Mouse (Mus musculus) spleen, adult 12 weeks (tissue): ENCODE results near the gene Hspb1.

Source experiments
- DNase-seq: peaks from one replicate; pipeline ENCODE4 v3.0.0; 2022; ENCODE audit warnings: low spot score

The Hspb1 gene

GRCm38 (mm10) chr5:135888405-135889215 lies 891 bp downstream of the Hspb1 start:
- no peak for DNase-seq

- no peak for DNase-seq
These were observed 2.6 kb downstream of the Hspb1 start for GRCm38 (mm10) chr5:135890323-135890722.

GRCm38 (mm10) chr5:135890920-135891319 lies 3.2 kb downstream of the Hspb1 start:
- no peak for DNase-seq

GRCm38 (mm10) chr5:135892589-135893351 lies 5.1 kb downstream of the Hspb1 start:
- no peak for DNase-seq

GRCm38 (mm10) chr5:135894958-135895357 lies 7.2 kb downstream of the Hspb1 start:
- no peak for DNase-seq

- DNase-seq, result no peak
These were observed 10.3 kb downstream of the Hspb1 start for GRCm38 (mm10) chr5:135898028-135898427.

GRCm38 (mm10) chr5:135898995-135899394 lies 11.3 kb downstream of the Hspb1 start:
- no peak for DNase-seq

- no peak for DNase-seq
These were observed 12.1 kb downstream of the Hspb1 start for GRCm38 (mm10) chr5:135899833-135900232.

- no peak for DNase-seq
These were observed 13.0 kb downstream of the Hspb1 start for GRCm38 (mm10) chr5:135900701-135901100.

GRCm38 (mm10) chr5:135901354-135902095 lies 13.8 kb downstream of the Hspb1 start:
- DNase-seq, result peak; percentile 34

- DNase-seq, result no peak
These were observed 15.3 kb downstream of the Hspb1 start for GRCm38 (mm10) chr5:135903058-135903457.

GRCm38 (mm10) chr5:135903551-135904151 lies 15.9 kb downstream of the Hspb1 start:
- DNase-seq, result peak; percentile 59

- DNase-seq, result no peak
These were observed 16.5 kb downstream of the Hspb1 start for GRCm38 (mm10) chr5:135904259-135904658.

- no peak for DNase-seq
These were observed 17.9 kb downstream of the Hspb1 start for GRCm38 (mm10) chr5:135905320-135906225.

- DNase-seq, result no peak
These were observed 19.1 kb downstream of the Hspb1 start for GRCm38 (mm10) chr5:135906846-135907245.

- no peak for DNase-seq
These were observed 19.5 kb downstream of the Hspb1 start for GRCm38 (mm10) chr5:135907256-135907655.

- no peak for DNase-seq
These were observed 20.5 kb downstream of the Hspb1 start for GRCm38 (mm10) chr5:135908185-135908584.

- DNase-seq, result no peak
These were observed 21.3 kb downstream of the Hspb1 start for GRCm38 (mm10) chr5:135908989-135909388.

- no peak for DNase-seq
These were observed 21.9 kb downstream of the Hspb1 start for GRCm38 (mm10) chr5:135909646-135910045.

- no peak for DNase-seq
These were observed 23.1 kb downstream of the Hspb1 start for GRCm38 (mm10) chr5:135910813-135911212.

GRCm38 (mm10) chr5:135911633-135912220 lies 24.0 kb downstream of the Hspb1 start:
- DNase-seq, result no peak
